8 mouse cellular contexts compared by ENCODE assay signal in the genomic region with DNA sequence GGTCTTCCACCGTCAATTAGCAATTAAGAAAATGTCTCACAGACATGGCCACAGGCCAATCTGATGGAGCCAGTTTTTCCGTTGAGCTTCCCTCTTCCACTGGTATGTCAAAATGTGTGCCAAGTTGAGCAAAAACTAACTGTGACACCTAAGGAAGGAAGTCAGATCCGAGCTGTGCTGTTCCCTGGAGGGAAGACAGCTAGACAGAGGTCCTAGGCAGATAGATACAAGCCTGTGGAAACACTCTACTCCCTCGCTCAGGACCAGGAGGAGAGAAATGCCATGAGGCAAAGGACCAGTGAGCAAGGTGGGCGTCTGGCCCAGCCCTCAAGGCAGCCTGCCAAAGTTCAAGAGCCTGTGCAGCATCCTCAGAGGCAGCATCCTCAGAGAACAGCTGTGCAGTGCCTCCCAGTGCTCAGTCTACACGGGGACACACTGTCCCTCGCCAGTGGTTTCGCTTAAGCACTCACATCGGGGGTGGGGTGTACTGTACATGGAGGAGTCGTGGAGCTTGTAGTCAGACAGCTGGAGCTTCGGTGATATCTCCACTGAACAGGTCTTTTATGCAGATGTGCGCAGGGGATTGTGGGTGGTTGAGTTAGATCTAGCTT. TPM values are rescaled to one million over a fixed set of nuclear protein-coding genes. Genes with fewer than 3 reads are reported as not detected.
DNase-seq lines count a peak whose midpoint lies in the region; ATAC-seq and TF ChIP-seq lines count a peak whose summit lies in the region.

No protein-coding gene starts in this region.

- 56% methylated on average over 12 of the region's 12 CpGs for WGBS in lung, embryonic 16.5 days
- 48% methylated on average over 12 of the region's 12 CpGs for WGBS in thymus, adult 2 months

- no peaks in the 10 kb centered on the region for H3K9me3 ChIP-seq in lung, embryonic 16.5 days (ENCODE audit: control insufficient read depth, low read length)

- H3K27ac ChIP-seq in lung, embryonic 16.5 days (ENCODE audit: low read length) = no peak overlapping the region
- H3K27ac ChIP-seq in thymus, adult 2 months (ENCODE audit: control insufficient read depth, insufficient read depth, low read length) = no peak overlapping the region

- TF ChIP-seq POLR2A in thymus, adult 2 months (IDR thresholded peaks at IDR 0.05; ENCODE audit: control insufficient read depth, extremely low read depth, insufficient read depth, low read length, poor library complexity) = no peak

- H3K36me3 ChIP-seq in lung, embryonic 16.5 days (ENCODE audit: control insufficient read depth, insufficient read depth, low read length) = peaks cover 15% of the 10 kb centered on the region
- H3K36me3 ChIP-seq in thymus, adult 2 months (ENCODE audit: control insufficient read depth, insufficient read depth, low read length) = peaks cover 12% of the 10 kb centered on the region; the same call in 1 of the 2 replicates

- peak; percentile 77 for ATAC-seq in lung, embryonic 16.5 days (ENCODE audit: low read depth)

- no peak for TF ChIP-seq CTCF in thymus, adult 2 months (IDR thresholded peaks at IDR 0.05; ENCODE audit: borderline replicate concordance, control insufficient read depth, extremely low read depth, insufficient read depth, low read length, poor library complexity)

- H3K9ac ChIP-seq in lung, embryonic 16.5 days (ENCODE audit: low read length) = no peak overlapping the region

- H3K4me3 ChIP-seq in lung, embryonic 16.5 days (ENCODE audit: low read length) = no peak overlapping the region
- H3K4me3 ChIP-seq in thymus, adult 2 months (ENCODE audit: control insufficient read depth, insufficient read depth, low read length) = no peak overlapping the region

- H3K4me2 ChIP-seq in lung, embryonic 16.5 days (ENCODE audit: low read depth, low read length) = no peak overlapping the region

- no peaks in the 10 kb centered on the region for H3K27me3 ChIP-seq in lung, embryonic 16.5 days (ENCODE audit: control insufficient read depth, insufficient read depth, low read depth, low read length)
- H3K27me3 ChIP-seq in thymus, adult 2 months (ENCODE audit: control insufficient read depth, insufficient read depth, low read length) = no peaks in the 10 kb centered on the region

- H3K4me1 ChIP-seq in lung, embryonic 16.5 days (replicated peaks; ENCODE audit: control insufficient read depth, insufficient read depth, low read length) = no peaks in the 10 kb centered on the region
- peaks cover 5% of the 10 kb centered on the region for H3K4me1 ChIP-seq in thymus, adult 2 months (replicated peaks; ENCODE audit: control insufficient read depth, insufficient read depth, low read length)

- DNase-seq in layer of hippocampus, adult 11-12 months (ENCODE audit: low spot score) = peak; percentile 21
- no peak for DNase-seq in layer of hippocampus, adult 9-10 months (ENCODE audit: low spot score)
- DNase-seq in brain, adult 2 months (ENCODE audit: low read depth, low spot score) = peak; percentile 69
- peak; percentile 38 to 41 for DNase-seq in heart, adult 9 months (ENCODE audit: low spot score in 2 of 2)
- DNase-seq in kidney, postnatal 10 days = peak; percentile 62
- DNase-seq in thymus, adult 2 months = peak; percentile 30
- no peak for DNase-seq in cerebellum, adult 8-10 months

RNA-seq across cellular contexts. Expression of a gene that starts 36.6 kb away (rescaled TPM):
- polyA plus RNA-seq in lung, embryonic 16.5 days (2015; fragmentation: Nextera tagmentation; extraction: Ambion mirVana) = 68.7 and 72.4 TPM in 2 replicates
- polyA plus RNA-seq in thymus, adult 2 months (2012; rRNA removed) = 21.2 and 21.9 TPM in 2 replicates

RNA-seq across cellular contexts. Expression of a gene that starts 53.1 kb away (rescaled TPM):
- polyA plus RNA-seq in lung, embryonic 16.5 days (2015; fragmentation: Nextera tagmentation; extraction: Ambion mirVana) = 0.68 and 0.70 TPM in 2 replicates
- polyA plus RNA-seq in thymus, adult 2 months (2012; rRNA removed) = 1.6 and 3.1 TPM in 2 replicates

Comparison
In these comparisons a context has a peak if more than half of its experiments do, and no peak if none do; other contexts are left out.
1. DNase-seq: peak in layer of hippocampus, adult 11-12 months (single experiment), brain, adult 2 months (single experiment), heart, adult 9 months (2 of 2), kidney, postnatal 10 days (single experiment) and thymus, adult 2 months (single experiment); none in layer of hippocampus, adult 9-10 months (single experiment) and cerebellum, adult 8-10 months (single experiment).